Mouse (Mus musculus): Measurements from ENCODE around the gene Cetn2. TPM values are rescaled to one million over a fixed set of nuclear protein-coding genes. Genes with fewer than 3 reads are reported as not detected.

Cetn2 gene
- total and polyA plus RNA-seq, 3 experiments = 30.4 to 35.3 TPM; not detected in 1

GRCm38 (mm10) chrX:72907619-72908403 is 10.4 kb downstream of the Cetn2 start:
- Histone ChIP-seq H3K9me3 (replicated peaks; ENCODE audit: insufficient read depth, low read length) (no peaks in the 10 kb centered on the region), H3K36me3 (ENCODE audit: control insufficient read depth in 1 of 2, insufficient read depth in 2 of 2, low read length in 2 of 2) (no peaks in the 10 kb centered on the region), H3K9ac (ENCODE audit: control insufficient read depth, low read depth, low read length, poor library complexity, severe bottlenecking) (no peak overlapping the region), H3K79me2 (ENCODE audit: control insufficient read depth, insufficient read depth, low read length, poor library complexity) (no peaks in the 10 kb centered on the region), H3K4me3 (ENCODE audit: control insufficient read depth in 1 of 2, insufficient read depth in 1 of 2, low read depth in 2 of 2, low read length in 2 of 2) (no peak overlapping the region), H3K27ac (ENCODE audit: control insufficient read depth, low read depth, low read length) (no peak overlapping the region), H3K27me3 (ENCODE audit: control insufficient read depth in 1 of 2, insufficient read depth in 2 of 2, low read length in 2 of 2) (no peaks in the 10 kb centered on the region), H3K4me1 (ENCODE audit: control insufficient read depth in 1 of 2, insufficient read depth in 2 of 2, low read length in 2 of 2) (peaks cover 0 to 5% of the 10 kb centered on the region in 2 experiments; a peak in 2 of 4 replicates)
- no peak for TF ChIP-seq POLR2AphosphoS2 (IDR thresholded peaks at IDR 0.05; ENCODE audit: low read length)
- TF ChIP-seq CTCF (IDR thresholded peaks at IDR 0.05 in 2 of 3, conservative IDR thresholded peaks at IDR 0.05 in 1 of 3; ENCODE audit: control insufficient read depth in 1 of 3, insufficient read depth in 1 of 3, low read depth in 2 of 3, low read length in 3 of 3, poor library complexity in 1 of 3, severe bottlenecking in 1 of 3) = no peak
- no peak for TF ChIP-seq EP300 (IDR thresholded peaks at IDR 0.05; ENCODE audit: low read depth in 1 of 2, low read length in 2 of 2)
- DNase-seq (ENCODE audit: low read depth, low spot score) = no peak

GRCm38 (mm10) chrX:72902530-72902929 is 15.7 kb downstream of the Cetn2 start:
- H3K9me3 ChIP-seq (replicated peaks; ENCODE audit: insufficient read depth, low read length) = no peaks in the 10 kb centered on the region
- no peak overlapping the region for H3K4me3 ChIP-seq (ENCODE audit: control insufficient read depth in 1 of 2, insufficient read depth in 1 of 2, low read depth in 2 of 2, low read length in 2 of 2)
- no peaks in the 10 kb centered on the region for H3K79me2 ChIP-seq (ENCODE audit: control insufficient read depth, insufficient read depth, low read length, poor library complexity)
- H3K36me3 ChIP-seq (ENCODE audit: control insufficient read depth in 1 of 2, insufficient read depth in 2 of 2, low read length in 2 of 2) = no peaks in the 10 kb centered on the region
- no peaks in the 10 kb centered on the region for H3K27me3 ChIP-seq (ENCODE audit: control insufficient read depth in 1 of 2, insufficient read depth in 2 of 2, low read length in 2 of 2)
- no peak overlapping the region for H3K9ac ChIP-seq (ENCODE audit: control insufficient read depth, low read depth, low read length, poor library complexity, severe bottlenecking)
- no peaks in the 10 kb centered on the region for H3K4me1 ChIP-seq (ENCODE audit: control insufficient read depth in 1 of 2, insufficient read depth in 2 of 2, low read length in 2 of 2)
- TF ChIP-seq ZNF384 (IDR thresholded peaks at IDR 0.05; ENCODE audit: low read depth, low read length) = no peak
- TF ChIP-seq RAD21 (IDR thresholded peaks at IDR 0.05; ENCODE audit: low read depth, low read length) = peak; percentile 21
- no peak for TF ChIP-seq ZKSCAN1 (IDR thresholded peaks at IDR 0.05; ENCODE audit: low read depth, low read length)
- TF ChIP-seq POLR2AphosphoS2 (IDR thresholded peaks at IDR 0.05; ENCODE audit: low read length) = no peak
- TF ChIP-seq CTCF (IDR thresholded peaks at IDR 0.05 in 2 of 3, conservative IDR thresholded peaks at IDR 0.05 in 1 of 3; ENCODE audit: control insufficient read depth in 1 of 3, insufficient read depth in 1 of 3, low read depth in 2 of 3, low read length in 3 of 3, poor library complexity in 1 of 3, severe bottlenecking in 1 of 3) = peak in 1 of 3 experiments; percentile 21; a peak in 1 of 6 replicates
- no peak for TF ChIP-seq GABPA (IDR thresholded peaks at IDR 0.05; ENCODE audit: low read depth, low read length)
- peak; percentile 8 for DNase-seq (ENCODE audit: low read depth, low spot score)
- no peak overlapping the region for H3K27ac ChIP-seq (ENCODE audit: control insufficient read depth, low read depth, low read length)

- no peak for DNase-seq (ENCODE audit: low read depth, low spot score)
These were observed 22.2 kb downstream of the Cetn2 start for GRCm38 (mm10) chrX:72896055-72896437.

More at GRCm38 (mm10) chrX:72896055-72896437, 22.2 kb downstream of the Cetn2 start:
- H3K4me1 ChIP-seq (ENCODE audit: control insufficient read depth in 1 of 2, insufficient read depth in 2 of 2, low read length in 2 of 2) = no peaks in the 10 kb centered on the region
- H3K79me2 ChIP-seq (ENCODE audit: control insufficient read depth, insufficient read depth, low read length, poor library complexity) = no peaks in the 10 kb centered on the region
- no peak overlapping the region for H3K4me3 ChIP-seq (ENCODE audit: control insufficient read depth in 1 of 2, insufficient read depth in 1 of 2, low read depth in 2 of 2, low read length in 2 of 2)
- no peaks in the 10 kb centered on the region for H3K9me3 ChIP-seq (replicated peaks; ENCODE audit: insufficient read depth, low read length)
- H3K9ac ChIP-seq (ENCODE audit: control insufficient read depth, low read depth, low read length, poor library complexity, severe bottlenecking) = no peak overlapping the region
- H3K27me3 ChIP-seq (ENCODE audit: control insufficient read depth in 1 of 2, insufficient read depth in 2 of 2, low read length in 2 of 2) = no peaks in the 10 kb centered on the region
- H3K27ac ChIP-seq (ENCODE audit: control insufficient read depth, low read depth, low read length) = no peak overlapping the region
- no peaks in the 10 kb centered on the region for H3K36me3 ChIP-seq (ENCODE audit: control insufficient read depth in 1 of 2, insufficient read depth in 2 of 2, low read length in 2 of 2)
- TF ChIP-seq MYB (IDR thresholded peaks at IDR 0.05; ENCODE audit: low read depth, low read length) (no peak), UBTF (IDR thresholded peaks at IDR 0.05; ENCODE audit: borderline replicate concordance, insufficient read depth, low read depth, low read length) (no peak), POLR2AphosphoS2 (IDR thresholded peaks at IDR 0.05; ENCODE audit: low read length) (no peak), EP300 (IDR thresholded peaks at IDR 0.05; ENCODE audit: low read depth in 1 of 2, low read length in 2 of 2) (no peak), SIN3A (IDR thresholded peaks at IDR 0.05; ENCODE audit: low read length) (no peak), KAT2A (conservative IDR thresholded peaks at IDR 0.05; ENCODE audit: low read depth, low read length) (no peak), TCF12 (IDR thresholded peaks at IDR 0.05; ENCODE audit: low read depth, low read length) (no peak), MYC (IDR thresholded peaks at IDR 0.05; ENCODE audit: low read depth, low read length) (no peak), CTCF (IDR thresholded peaks at IDR 0.05 in 2 of 3, conservative IDR thresholded peaks at IDR 0.05 in 1 of 3; ENCODE audit: control insufficient read depth in 1 of 3, insufficient read depth in 1 of 3, low read depth in 2 of 3, low read length in 3 of 3, poor library complexity in 1 of 3, severe bottlenecking in 1 of 3) (no peak), USF1 (IDR thresholded peaks at IDR 0.05; ENCODE audit: low read depth, low read length) (no peak), MAZ (IDR thresholded peaks at IDR 0.05; ENCODE audit: low read depth, low read length) (no peak), POLR2AphosphoS5 (IDR thresholded peaks at IDR 0.05; ENCODE audit: borderline replicate concordance, low read depth, low read length) (no peak), E2F4 (IDR thresholded peaks at IDR 0.05; ENCODE audit: borderline replicate concordance, low read depth, low read length) (no peak), ELF1 (IDR thresholded peaks at IDR 0.05; ENCODE audit: low read depth, low read length) (no peak), HCFC1 (IDR thresholded peaks at IDR 0.05; ENCODE audit: low read depth, low read length) (no peak), JUND (IDR thresholded peaks at IDR 0.05; ENCODE audit: low read depth, low read length) (no peak), MAX (IDR thresholded peaks at IDR 0.05; ENCODE audit: low read length) (no peak), CHD2 (IDR thresholded peaks at IDR 0.05; ENCODE audit: low read length) (no peak), ZNF384 (IDR thresholded peaks at IDR 0.05; ENCODE audit: low read depth, low read length) (no peak), ZKSCAN1 (IDR thresholded peaks at IDR 0.05; ENCODE audit: low read depth, low read length) (no peak)

All from MEL (cell line).